Mouse (Mus musculus) megakaryocyte-erythroid progenitor cell, adult 5-6 weeks (primary cell): ENCODE measurements at regions not wholly inside any gene's neighbourhood (a gene's known extent, or its start where the extent isn't known, plus 50 kb on each side); places are given as distances from the start of the nearest gene placed in this dataset.

Experiments
- ATAC-seq: replicated peaks from 2 replicates; pipeline ENCODE4 v1.8.0; 2016; ENCODE audit warnings: mild to moderate bottlenecking, inconsistent platforms; ENCODE audit not compliant: severe bottlenecking, poor library complexity, low FRiP score, low TSS enrichment

- no peak for ATAC-seq
Measured at GRCm38 (mm10) chr6:54754810-54755209, 61.9 kb upstream of the Znrf2 start.

- no peak for ATAC-seq
Measured at GRCm38 (mm10) chr6:54757511-54757911, 59.2 kb upstream of the Znrf2 start.

- no peak for ATAC-seq
Measured at GRCm38 (mm10) chr6:54758112-54758511, 58.6 kb upstream of the Znrf2 start.

- no peak for ATAC-seq
Measured at GRCm38 (mm10) chr6:54759263-54759662, 57.5 kb upstream of the Znrf2 start.

GRCm38 (mm10) chr6:54759942-54760498 lies 56.7 kb upstream of the Znrf2 start:
- ATAC-seq: peak; percentile 42

GRCm38 (mm10) chr6:54760541-54760940 lies 56.2 kb upstream of the Znrf2 start:
- no peak for ATAC-seq

- ATAC-seq: peak; percentile 33; the same call in 1 of the 2 replicates
Measured at GRCm38 (mm10) chr6:54762021-54762420, 54.7 kb upstream of the Znrf2 start.

GRCm38 (mm10) chr6:54762499-54762898 lies 54.2 kb upstream of the Znrf2 start:
- peak; percentile 79 for ATAC-seq

- no peak for ATAC-seq
Measured at GRCm38 (mm10) chr6:54763669-54764068, 53.0 kb upstream of the Znrf2 start.

GRCm38 (mm10) chr6:54765715-54766114 lies 51.0 kb upstream of the Znrf2 start:
- ATAC-seq: no peak

GRCm38 (mm10) chr6:54766485-54767112 lies 50.1 kb upstream of the Znrf2 start:
- ATAC-seq: no peak
